In genomic region chr13:48890260-48890960, GRCm38 (mm10) we compare ENCODE assay signal across 17 mouse cellular contexts. TPM values are rescaled to one million over a fixed set of nuclear protein-coding genes. Genes with fewer than 3 reads are reported as not detected.
DNase-seq lines count a peak whose midpoint lies in the region; ATAC-seq and TF ChIP-seq lines count a peak whose summit lies in the region.
"Had no signal": no experiment of that assay in that cellular context is flagged by ENCODE, and none has a peak within 500 bp of the region (broad histone marks: within the 10 kb centered on the region; RNA-seq: fewer than 3 reads in every experiment).

No protein-coding gene starts in this region.

- no peak for ATAC-seq in kidney, embryonic 14.5 days (ENCODE audit: low FRiP score, low TSS enrichment)
- no peak for ATAC-seq in kidney, postnatal 0 days (replicated peaks; ENCODE audit: low FRiP score, low read depth)
- ATAC-seq in liver, embryonic 14.5 days (ENCODE audit: insufficient read depth), result peak; percentile 67
- ATAC-seq in stomach, postnatal 0 days (ENCODE audit: low FRiP score, low TSS enrichment), result peak; percentile 81
- ATAC-seq: hindbrain, embryonic 16.5 days had no signal

- no peak for TF ChIP-seq CTCF in kidney, postnatal 0 days (IDR thresholded peaks at IDR 0.05; ENCODE audit: low read depth)
- TF ChIP-seq CTCF in liver, embryonic 14.5 days (IDR thresholded peaks at IDR 0.05; ENCODE audit: low read depth), result no peak
- TF ChIP-seq CTCF in stomach, postnatal 0 days (IDR thresholded peaks at IDR 0.05; ENCODE audit: low read depth), result no peak

- WGBS in kidney, embryonic 14.5 days, result 83% methylated on average over 4 of the region's 4 CpGs
- 79% methylated on average over 4 of the region's 4 CpGs for WGBS in kidney, postnatal 0 days
- 58% methylated on average over 4 of the region's 4 CpGs for WGBS in liver, embryonic 14.5 days (ENCODE audit: insufficient replicate concordance)
- WGBS in stomach, postnatal 0 days, result 78% methylated on average over 4 of the region's 4 CpGs

- no peaks in the 10 kb centered on the region for H3K4me1 ChIP-seq in kidney, embryonic 14.5 days (ENCODE audit: control insufficient read depth, insufficient read depth, low read length)
- H3K4me1 ChIP-seq in kidney, postnatal 0 days (replicated peaks; ENCODE audit: insufficient read depth, low read length), result no peaks in the 10 kb centered on the region
- H3K4me1 ChIP-seq in liver, embryonic 14.5 days (replicated peaks; ENCODE audit: control insufficient read depth in 2 of 2, insufficient read depth in 2 of 2, low read length in 1 of 2), result no peaks in the 10 kb centered on the region
- no peaks in the 10 kb centered on the region for H3K4me1 ChIP-seq in stomach, postnatal 0 days (replicated peaks; ENCODE audit: control insufficient read depth, insufficient read depth)
- H3K4me1 ChIP-seq: embryonic facial prominence, embryonic 15.5 days had no signal

- H3K9ac ChIP-seq in kidney, embryonic 14.5 days (ENCODE audit: low read depth, low read length), result no peak overlapping the region
- H3K9ac ChIP-seq in kidney, postnatal 0 days (ENCODE audit: low read depth, low read length), result no peak overlapping the region
- H3K9ac ChIP-seq in liver, embryonic 14.5 days (replicated peaks), result no peak overlapping the region
- H3K9ac ChIP-seq in stomach, postnatal 0 days (ENCODE audit: low read length), result no peak overlapping the region
- H3K9ac ChIP-seq: embryonic facial prominence, embryonic 15.5 days had no signal

- no peak overlapping the region for H3K4me3 ChIP-seq in kidney, embryonic 14.5 days (ENCODE audit: low read length)
- H3K4me3 ChIP-seq in kidney, postnatal 0 days (replicated peaks; ENCODE audit: low read depth, low read length), result no peak overlapping the region
- H3K4me3 ChIP-seq in liver, embryonic 14.5 days (ENCODE audit: insufficient read depth in 1 of 2, low read depth in 2 of 2, low read length in 2 of 2), result no peak overlapping the region
- no peak overlapping the region for H3K4me3 ChIP-seq in stomach, postnatal 0 days (ENCODE audit: low read depth, low read length)
- H3K4me3 ChIP-seq: embryonic facial prominence, embryonic 15.5 days; megakaryocyte, embryonic 14.5 days; myocyte had no signal

- H3K4me2 ChIP-seq in kidney, embryonic 14.5 days (replicated peaks; ENCODE audit: low read depth, low read length), result no peak overlapping the region
- no peak overlapping the region for H3K4me2 ChIP-seq in kidney, postnatal 0 days (ENCODE audit: low read length)
- no peak overlapping the region for H3K4me2 ChIP-seq in liver, embryonic 14.5 days (ENCODE audit: low read depth)
- no peak overlapping the region for H3K4me2 ChIP-seq in stomach, postnatal 0 days (replicated peaks; ENCODE audit: low read depth)
- H3K4me2 ChIP-seq: embryonic facial prominence, embryonic 15.5 days had no signal

- H3K27me3 ChIP-seq in kidney, embryonic 14.5 days (ENCODE audit: control insufficient read depth, insufficient read depth, low read length), result no peaks in the 10 kb centered on the region
- H3K27me3 ChIP-seq in kidney, postnatal 0 days (ENCODE audit: insufficient read depth, low read length), result no peaks in the 10 kb centered on the region
- no peaks in the 10 kb centered on the region for H3K27me3 ChIP-seq in liver, embryonic 14.5 days (ENCODE audit: control insufficient read depth, insufficient read depth, low read length)
- H3K27me3 ChIP-seq in stomach, postnatal 0 days (ENCODE audit: control insufficient read depth, insufficient read depth, low read length), result no peaks in the 10 kb centered on the region
- H3K27me3 ChIP-seq: embryonic facial prominence, embryonic 15.5 days; megakaryocyte, embryonic 14.5 days had no signal

- H3K9me3 ChIP-seq in kidney, embryonic 14.5 days (ENCODE audit: control insufficient read depth, low read length), result no peaks in the 10 kb centered on the region
- H3K9me3 ChIP-seq in kidney, postnatal 0 days (replicated peaks; ENCODE audit: low read length), result no peaks in the 10 kb centered on the region
- H3K9me3 ChIP-seq in liver, embryonic 14.5 days (ENCODE audit: control insufficient read depth, low read length), result no peaks in the 10 kb centered on the region
- H3K9me3 ChIP-seq in stomach, postnatal 0 days (ENCODE audit: control insufficient read depth, low read length), result no peaks in the 10 kb centered on the region
- H3K9me3 ChIP-seq: embryonic facial prominence, embryonic 15.5 days; megakaryocyte, embryonic 14.5 days had no signal

- no peak for TF ChIP-seq EP300 in liver, embryonic 14.5 days (IDR thresholded peaks at IDR 0.05; ENCODE audit: low read depth)
- TF ChIP-seq EP300 in stomach, postnatal 0 days (optimal IDR thresholded peaks at IDR 0.05), result no peak

- no peak overlapping the region for H3K27ac ChIP-seq in kidney, embryonic 14.5 days (ENCODE audit: low read depth, low read length)
- 0 out of 2 replicates have a peak overlapping the region, but pooled peaks have one; percentile 31 for H3K27ac ChIP-seq in kidney, postnatal 0 days
- no peak overlapping the region for H3K27ac ChIP-seq in liver, embryonic 14.5 days
- peak overlapping the region; percentile 45 for H3K27ac ChIP-seq in stomach, postnatal 0 days (replicated peaks)
- H3K27ac ChIP-seq: embryonic facial prominence, embryonic 15.5 days had no signal

- DNase-seq in kidney, adult 11 months, result peak; percentile 49
- peak; percentile 14 for DNase-seq in kidney, postnatal 0 days (ENCODE audit: low spot score)
- DNase-seq in liver, embryonic 14.5 days (ENCODE audit: low read depth in 3 of 3, low spot score in 3 of 3), result peak in 1 of 3 experiments; percentile 24
- peak; percentile 59 for DNase-seq in stomach, postnatal 0 days (ENCODE audit: low spot score)
- DNase-seq in cerebellum, adult 9-11 months, result no peak
- DNase-seq in heart, adult 11 months, result no peak
- DNase-seq in cerebellum, postnatal 4 days (ENCODE audit: low spot score in 2 of 2), result no peak
- DNase-seq: adrenal gland, postnatal 14 days; cerebellum, postnatal 25 days; gastrocnemius, postnatal 36 days; heart, postnatal 14 days; right cerebral cortex, postnatal 25 days had no signal

- peaks cover 83% of the 10 kb centered on the region for H3K36me3 ChIP-seq in kidney, embryonic 14.5 days (ENCODE audit: control insufficient read depth, insufficient read depth, low read length)
- H3K36me3 ChIP-seq in kidney, postnatal 0 days (ENCODE audit: insufficient read depth, low read length), result peaks cover 51% of the 10 kb centered on the region
- H3K36me3 ChIP-seq in liver, embryonic 14.5 days (replicated peaks; ENCODE audit: control insufficient read depth, insufficient read depth, low read depth), result peaks cover 65% of the 10 kb centered on the region
- peaks cover 27% of the 10 kb centered on the region for H3K36me3 ChIP-seq in stomach, postnatal 0 days (ENCODE audit: control insufficient read depth, insufficient read depth, low read length)

RNA-seq across cellular contexts. Expression of gene Phf2, which starts 19.5 kb away (rescaled TPM):
- 9.9 and 11.8 TPM in 2 replicates for polyA plus RNA-seq in kidney, embryonic 14.5 days (2014; fragmentation: Nextera tagmentation; extraction: Ambion mirVana)
- 5.3 and 5.4 TPM in 2 replicates for polyA plus RNA-seq in kidney, postnatal 0 days (2015; fragmentation: Nextera tagmentation; extraction: Ambion mirVana)
- 3.9 and 5.0 TPM in 2 replicates for polyA plus RNA-seq in liver, embryonic 14.5 days (2012; rRNA removed)
- 2.3 and 2.4 TPM in 2 replicates for polyA plus RNA-seq in liver, embryonic 14.5 days (2014; fragmentation: Nextera tagmentation; extraction: Ambion mirVana)
- polyA plus RNA-seq in stomach, postnatal 0 days (2015; fragmentation: Nextera tagmentation; extraction: Ambion mirVana), result 2.7 and 2.9 TPM in 2 replicates

Comparison
In these comparisons a context has a peak if more than half of its experiments do, and no peak if none do; other contexts are left out.
1. H3K27ac ChIP-seq: peak in kidney, postnatal 0 days (single experiment) and stomach, postnatal 0 days (single experiment); none in kidney, embryonic 14.5 days (single experiment) and liver, embryonic 14.5 days (single experiment).
2. DNase-seq: peak in kidney, adult 11 months (single experiment), kidney, postnatal 0 days (single experiment) and stomach, postnatal 0 days (single experiment); none in cerebellum, adult 9-11 months (single experiment), heart, adult 11 months (single experiment) and cerebellum, postnatal 4 days (0 of 2).
3. ATAC-seq: peak in liver, embryonic 14.5 days (single experiment) and stomach, postnatal 0 days (single experiment); none in kidney, embryonic 14.5 days (single experiment) and kidney, postnatal 0 days (single experiment).